Mouse (Mus musculus) embryonic fibroblast, embryonic 13.5 days (primary cell): ENCODE measurements at regions not wholly inside any gene's neighbourhood (a gene's known extent, or its start where the extent isn't known, plus 50 kb on each side); places are given as distances from the start of the nearest gene placed in this dataset.

Experiments
- H3K27ac ChIP-seq: 2 replicates; pipeline ENCODE4 v1.5.1; 2012; ENCODE audit warnings: low read length, control low read depth, inconsistent platforms; ENCODE audit not compliant: insufficient read depth
- H3K4me1 ChIP-seq: 2 replicates; pipeline ENCODE4 v1.6.1; 2011; ENCODE audit warnings: low read length; ENCODE audit not compliant: control insufficient read depth, insufficient read depth
- H3K4me3 ChIP-seq: 2 replicates; pipeline ENCODE4 v1.5.1; 2011; ENCODE audit warnings: mild to moderate bottlenecking, control low read depth, low read length; ENCODE audit not compliant: insufficient read depth
- CTCF ChIP-seq: IDR thresholded peaks from 2 replicates; pipeline ENCODE4 v1.5.1; 2011; ENCODE audit warnings: mild to moderate bottlenecking, control low read depth, low read length, moderate library complexity, borderline replicate concordance; ENCODE audit not compliant: insufficient read depth
- POLR2A ChIP-seq: IDR thresholded peaks from 2 replicates; pipeline ENCODE4 v1.6.1; 2011; ENCODE audit warnings: low read depth, mild to moderate bottlenecking, control low read depth, low read length, moderate library complexity

DNA sequence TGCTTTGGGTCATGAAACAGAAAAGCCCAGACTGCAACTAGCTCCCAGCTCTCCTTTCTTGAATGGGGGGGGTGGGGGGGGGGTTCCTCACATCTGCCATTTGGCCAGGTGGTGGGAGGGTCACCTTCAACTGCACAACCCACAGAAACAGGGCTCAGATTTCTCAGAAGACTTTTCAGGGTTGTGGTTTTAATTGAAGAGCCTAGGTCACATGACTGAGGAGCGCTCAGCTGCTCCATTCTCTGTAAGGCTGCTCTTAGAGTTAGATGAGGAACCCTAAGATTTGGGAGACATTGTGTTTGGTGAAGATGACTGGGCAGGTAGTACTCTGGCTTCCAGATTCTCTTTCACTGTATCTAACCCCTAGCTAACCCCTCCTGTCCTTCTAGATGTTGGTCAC lies 225.8 kb upstream of the Vstm2b start:
- no peak overlapping the region for H3K27ac ChIP-seq
- H3K4me1 ChIP-seq, result 0 out of 2 replicates have a peak, but pooled peaks cover 2% of the 10 kb centered on the region
- H3K4me3 ChIP-seq, result no peak overlapping the region
- no peak for TF ChIP-seq CTCF
- no peak for TF ChIP-seq POLR2A

DNA sequence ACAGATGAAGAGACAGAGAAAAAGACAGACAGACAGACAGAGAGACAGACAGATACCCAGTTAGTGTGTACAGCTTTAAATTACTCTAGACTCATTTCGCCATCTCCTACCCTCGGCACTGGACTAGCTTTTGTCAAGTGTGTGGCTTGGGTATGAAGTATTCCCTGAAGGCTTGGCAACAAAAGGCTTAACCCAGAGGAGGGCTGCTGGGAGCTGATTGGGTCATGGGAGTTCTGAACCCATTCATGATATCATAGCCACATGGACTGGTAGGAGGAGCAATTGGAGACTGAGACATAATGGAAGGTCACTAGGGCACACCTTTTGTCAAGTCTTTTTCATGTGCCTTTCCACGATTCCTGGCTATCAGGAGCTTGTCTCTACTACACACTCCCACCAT lies 223.7 kb upstream of the Vstm2b start:
- Histone ChIP-seq H3K27ac (no peak overlapping the region), H3K4me3 (no peak overlapping the region), H3K4me1 (0 out of 2 replicates have a peak, but pooled peaks cover 4% of the 10 kb centered on the region)
- no peak for TF ChIP-seq CTCF
- no peak for TF ChIP-seq POLR2A

- no peak overlapping the region for H3K27ac ChIP-seq
- 0 out of 2 replicates have a peak, but pooled peaks cover 4% of the 10 kb centered on the region for H3K4me1 ChIP-seq
- TF ChIP-seq POLR2A (no peak), CTCF (no peak)
- H3K4me3 ChIP-seq, result no peak overlapping the region
Observed at GRCm38 (mm10) chr7:40677601-40678000, 220.5 kb upstream of the Vstm2b start.

- no peak for TF ChIP-seq CTCF
- no peak for TF ChIP-seq POLR2A
- H3K4me1 ChIP-seq, result 0 out of 2 replicates have a peak, but pooled peaks cover 4% of the 10 kb centered on the region
- no peak overlapping the region for H3K27ac ChIP-seq
- H3K4me3 ChIP-seq, result no peak overlapping the region
Observed at GRCm38 (mm10) chr7:40680567-40680966, 217.6 kb upstream of the Vstm2b start.

DNA sequence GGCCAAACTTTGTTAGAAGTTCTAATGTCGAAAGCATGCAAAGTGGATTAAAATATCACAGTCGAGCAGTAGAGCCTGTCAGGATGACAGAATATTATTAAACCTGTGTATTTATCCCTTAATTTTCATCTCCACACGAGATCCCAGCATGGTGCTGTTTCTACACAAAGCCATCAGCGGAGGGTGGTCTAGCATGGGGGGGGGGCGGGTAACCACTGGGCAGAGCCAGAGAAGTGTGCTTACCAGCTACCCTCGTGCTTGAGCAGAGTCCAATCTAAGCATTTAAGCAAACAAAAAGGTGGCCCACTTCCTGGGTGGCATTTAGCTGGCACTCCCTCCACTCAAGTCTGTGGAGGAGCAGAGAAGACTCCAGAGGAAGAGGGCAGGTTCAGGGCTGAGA lies 217.1 kb upstream of the Vstm2b start:
- TF ChIP-seq CTCF (no peak), POLR2A (no peak)
- 0 out of 2 replicates have a peak, but pooled peaks cover 4% of the 10 kb centered on the region for H3K4me1 ChIP-seq

DNA sequence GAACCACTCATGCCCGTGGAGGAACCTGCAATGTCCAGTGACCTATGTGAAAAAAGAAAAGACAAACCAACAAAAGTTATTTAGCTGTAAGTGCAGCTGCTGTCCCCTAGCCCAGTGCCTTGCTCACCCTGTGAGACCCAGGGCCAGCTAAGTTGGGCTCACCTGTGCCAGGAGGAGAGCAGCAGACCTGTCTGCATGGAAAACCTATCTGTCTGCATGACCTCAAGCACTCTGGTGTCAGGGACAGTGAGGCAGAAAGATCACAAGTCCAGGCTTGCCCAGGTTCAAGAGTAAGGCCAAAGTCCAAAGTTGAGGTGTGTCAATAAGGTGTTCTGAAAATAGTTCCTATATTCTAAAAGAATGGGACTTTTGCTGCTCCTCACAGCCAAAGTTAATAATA lies 215.0 kb upstream of the Vstm2b start:
- no peak overlapping the region for H3K4me3 ChIP-seq
- TF ChIP-seq CTCF (no peak), POLR2A (no peak)
- no peak overlapping the region for H3K27ac ChIP-seq
- no peaks in the 10 kb centered on the region for H3K4me1 ChIP-seq

More for the DNA sequence above, 217.1 kb upstream of the Vstm2b start:
- no peak overlapping the region for H3K27ac ChIP-seq
- no peak overlapping the region for H3K4me3 ChIP-seq

- Histone ChIP-seq H3K27ac (no peak overlapping the region), H3K4me3 (no peak overlapping the region), H3K4me1 (no peaks in the 10 kb centered on the region)
- TF ChIP-seq POLR2A (no peak), CTCF (no peak)
Observed at GRCm38 (mm10) chr7:40683641-40684040, 214.5 kb upstream of the Vstm2b start.

DNA sequence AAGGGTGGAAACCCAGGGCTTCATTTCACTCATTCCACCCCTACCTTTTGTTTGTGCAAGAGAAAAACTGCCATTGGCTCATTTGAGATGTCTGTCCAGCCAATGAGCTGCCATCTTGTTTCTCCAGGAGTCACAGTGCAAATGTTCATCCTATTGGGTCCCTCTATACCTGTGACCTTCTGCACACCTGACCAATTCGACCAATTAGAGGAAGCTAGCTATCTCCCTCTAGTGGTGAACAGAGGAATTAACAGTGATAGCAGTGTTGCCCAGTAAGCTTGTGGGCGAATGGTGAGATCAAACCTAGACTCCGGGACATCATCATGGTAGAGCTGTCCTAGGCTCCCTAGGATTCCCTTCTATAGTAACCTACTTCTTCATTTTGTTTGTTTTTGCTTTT lies 211.1 kb upstream of the Vstm2b start:
- TF ChIP-seq CTCF (no peak), POLR2A (no peak)
- H3K4me3 ChIP-seq, result no peak overlapping the region

DNA sequence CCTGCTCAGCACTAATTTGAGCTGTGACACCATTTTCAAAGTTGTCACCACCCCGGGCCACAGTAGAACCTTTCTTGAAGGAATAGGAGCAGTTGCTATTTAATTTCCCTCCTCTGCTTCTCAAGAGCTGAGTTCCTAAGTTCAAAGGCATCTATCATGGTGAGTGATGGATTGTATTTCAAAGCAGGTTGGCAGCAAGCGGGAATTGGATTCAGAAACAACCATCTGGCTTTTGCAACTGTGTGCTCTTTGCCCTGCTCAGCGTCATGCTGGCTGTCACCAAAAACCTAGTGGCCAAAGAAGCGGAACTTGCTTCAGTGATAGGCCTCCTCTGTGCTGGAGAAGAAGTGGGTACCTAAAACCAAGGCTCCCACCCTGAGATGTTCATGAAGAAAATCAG lies 209.6 kb upstream of the Vstm2b start:
- Histone ChIP-seq H3K4me3 (no peak overlapping the region), H3K4me1 (no peaks in the 10 kb centered on the region), H3K27ac (no peak overlapping the region)
- TF ChIP-seq CTCF (no peak), POLR2A (no peak)

More for the DNA sequence above, 211.1 kb upstream of the Vstm2b start:
- Histone ChIP-seq H3K4me1 (no peaks in the 10 kb centered on the region), H3K27ac (no peak overlapping the region)

DNA sequence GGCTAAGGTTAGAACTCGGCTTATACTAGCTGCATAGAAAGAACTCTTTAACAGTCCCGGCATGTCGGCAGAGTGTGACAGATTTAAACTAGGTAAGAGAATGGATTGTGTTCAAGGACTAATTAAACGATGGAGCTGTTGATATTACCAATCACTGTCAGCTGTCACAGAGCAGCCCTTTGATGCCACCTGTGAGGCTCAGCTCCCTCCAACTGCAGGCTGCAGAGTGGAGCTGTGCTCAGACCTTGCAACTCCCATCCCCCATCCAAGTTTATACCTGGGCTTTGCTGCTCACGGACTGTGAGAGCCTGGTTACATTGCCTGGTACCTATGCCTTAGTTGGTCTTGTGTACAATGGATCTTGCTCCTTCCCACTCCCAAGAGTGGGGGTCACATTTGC lies 204.4 kb upstream of the Vstm2b start:
- no peak for TF ChIP-seq CTCF
- TF ChIP-seq POLR2A, result no peak
- no peaks in the 10 kb centered on the region for H3K4me1 ChIP-seq
- no peak overlapping the region for H3K27ac ChIP-seq

DNA sequence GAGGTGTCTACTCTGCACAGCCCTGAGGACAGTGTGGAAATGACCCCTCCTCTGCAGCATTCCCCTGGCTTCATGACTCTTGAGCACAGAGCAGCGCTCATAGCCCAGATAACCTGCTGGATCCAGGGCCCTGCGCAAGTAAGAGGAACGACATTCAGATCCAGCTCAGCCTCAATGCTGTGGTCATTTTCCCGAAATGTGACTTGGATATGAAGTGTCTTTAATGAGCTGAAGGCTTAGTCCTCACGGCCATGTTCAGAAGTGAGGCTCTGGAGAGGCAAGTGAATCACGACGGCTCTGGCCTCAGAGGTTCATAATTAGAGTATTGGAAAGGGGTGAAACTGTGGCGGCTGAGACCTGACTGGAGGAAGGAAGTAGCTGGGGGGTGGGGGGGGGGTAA lies 200.6 kb upstream of the Vstm2b start:
- no peaks in the 10 kb centered on the region for H3K4me1 ChIP-seq
- no peak for TF ChIP-seq POLR2A
- no peak for TF ChIP-seq CTCF
- H3K27ac ChIP-seq, result no peak overlapping the region
- no peak overlapping the region for H3K4me3 ChIP-seq

More for the DNA sequence above, 204.4 kb upstream of the Vstm2b start:
- H3K4me3 ChIP-seq, result no peak overlapping the region

DNA sequence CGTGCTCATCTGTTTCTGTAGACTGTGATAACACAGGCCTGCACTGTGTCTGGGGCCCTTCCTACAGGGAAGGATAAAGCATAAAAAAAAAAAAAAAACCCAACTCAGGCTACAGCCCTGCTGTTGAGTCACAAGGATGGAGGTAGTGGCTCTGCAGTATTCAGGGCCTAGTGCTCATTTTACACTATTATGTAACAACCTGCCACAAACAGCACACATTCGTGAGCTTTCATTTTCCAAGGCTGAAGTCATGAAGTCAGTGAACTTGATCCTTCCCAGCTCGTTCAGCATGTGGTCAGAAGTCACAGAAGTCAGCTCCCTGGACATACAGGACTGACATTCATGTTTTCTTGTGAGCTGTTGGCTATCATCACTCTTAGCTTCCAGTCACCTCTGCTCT lies 199.8 kb upstream of the Vstm2b start:
- Histone ChIP-seq H3K4me3 (no peak overlapping the region), H3K4me1 (no peaks in the 10 kb centered on the region), H3K27ac (no peak overlapping the region)
- TF ChIP-seq POLR2A (no peak), CTCF (no peak)
